Mouse (Mus musculus) C2C12 (cell line): ENCODE results near the gene Ubap1l.

Source experiments
- CTCF ChIP-seq: IDR thresholded peaks from one replicate; pipeline ENCODE4 v1.5.1; 2011; ENCODE audit not compliant: control insufficient read depth, insufficient read depth, insufficient read length
- FOSL1 ChIP-seq: IDR thresholded peaks from one replicate; pipeline ENCODE4 v1.8.0; 2011; ENCODE audit warnings: mild to moderate bottlenecking, low read length; ENCODE audit not compliant: poor library complexity, insufficient read depth, severe bottlenecking

DNA sequence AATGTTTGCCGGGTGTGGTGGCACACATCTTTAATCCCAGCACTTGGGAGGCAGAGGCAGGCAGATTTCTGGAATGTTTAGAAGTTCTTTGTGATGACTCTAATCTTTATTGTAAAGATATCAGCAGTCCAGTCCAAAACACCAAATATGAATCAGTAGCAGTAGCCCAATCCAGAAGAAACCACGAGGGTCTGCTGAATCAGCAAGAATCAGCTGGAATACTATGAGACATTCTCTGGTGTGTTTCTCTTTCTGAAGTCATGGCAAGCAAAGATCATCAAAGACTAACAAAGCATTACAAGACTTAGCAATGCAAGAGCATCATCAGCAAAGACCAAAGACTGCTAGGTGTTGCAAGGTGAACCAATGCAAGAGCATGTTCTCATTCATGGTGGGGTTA is 20.4 kb upstream of the Ubap1l start:
- no peak for TF ChIP-seq CTCF
- no peak for TF ChIP-seq FOSL1
